8 mouse cellular contexts compared by ENCODE assay signal in the genomic region with DNA sequence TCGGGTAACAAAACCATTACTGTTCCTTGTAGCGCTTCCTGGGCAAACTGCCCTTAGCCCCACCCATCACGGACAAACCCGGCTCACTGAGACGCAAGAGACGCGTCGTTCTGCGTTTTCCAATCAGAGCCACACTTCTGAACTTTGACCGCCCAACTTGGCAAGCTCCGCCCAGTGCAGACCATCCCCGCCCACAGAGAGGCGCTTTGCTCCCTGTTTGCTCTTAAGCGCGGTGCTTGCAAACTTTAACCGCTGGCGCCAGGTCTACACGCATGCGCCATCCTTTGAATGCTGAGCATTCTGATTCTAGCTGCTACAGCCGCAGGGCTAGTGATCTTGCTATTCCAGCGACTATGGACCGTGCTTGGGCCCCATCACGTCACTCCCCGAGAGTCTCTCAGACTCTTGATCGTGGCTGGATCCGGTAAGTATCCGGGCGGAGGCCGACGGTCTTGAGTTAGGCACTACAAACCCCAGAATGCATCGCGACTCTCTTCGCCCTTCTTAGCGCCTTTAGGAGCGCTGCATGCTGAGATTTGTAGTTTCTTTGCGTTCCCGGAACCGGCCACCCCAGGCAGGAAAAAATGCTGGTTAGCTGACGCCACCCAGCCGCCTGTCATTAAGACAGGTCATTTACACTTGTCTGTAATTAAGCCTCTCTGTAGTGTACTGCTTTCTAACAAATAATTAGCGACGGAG. TPM values are rescaled to one million over a fixed set of nuclear protein-coding genes. Genes with fewer than 3 reads are reported as not detected.
DNase-seq lines count a peak whose midpoint lies in the region; ATAC-seq and TF ChIP-seq lines count a peak whose summit lies in the region.

A gene (plus strand): TSS at position 214 of the 699 bp plus-strand sequence.

- H3K4me2 ChIP-seq in lung, postnatal 0 days (replicated peaks; ENCODE audit: low read depth, low read length) = peak within 1 kb of the TSS; percentile 64

- H3K27me3 ChIP-seq in hindbrain, embryonic 10.5 days (ENCODE audit: insufficient read depth, poor library complexity, severe bottlenecking) = no peaks in the 10 kb centered on the region
- no peaks in the 10 kb centered on the region for H3K27me3 ChIP-seq in lung, postnatal 0 days (replicated peaks; ENCODE audit: insufficient read depth, low read length)

- H3K9me3 ChIP-seq in hindbrain, embryonic 10.5 days = no peaks in the 10 kb centered on the region
- H3K9me3 ChIP-seq in lung, postnatal 0 days (ENCODE audit: low read length) = no peaks in the 10 kb centered on the region

- no peaks in the 10 kb centered on the region for H3K36me3 ChIP-seq in hindbrain, embryonic 10.5 days
- no peaks in the 10 kb centered on the region for H3K36me3 ChIP-seq in lung, postnatal 0 days (ENCODE audit: insufficient read depth, low read length)

- TF ChIP-seq EP300 in lung, postnatal 0 days (IDR thresholded peaks at IDR 0.05) = no peak

- peak; percentile 96 for DNase-seq in MN1 (ENCODE audit: low spot score)
- peak; percentile 98 for DNase-seq in cerebellum, adult 9-10 months
- peak; percentile 95 for DNase-seq in hindbrain, embryonic 10.5 days (ENCODE audit: low spot score)
- DNase-seq in layer of hippocampus, adult 9-11 months = peak; percentile 99
- peak; percentile 99 for DNase-seq in lung, postnatal 0 days (ENCODE audit: low spot score)
- peak; percentile 91 for DNase-seq in ovary, postnatal 14 days (ENCODE audit: low spot score)
- DNase-seq in thymus, postnatal 14 days = peak; percentile 96

- peak within 1 kb of the TSS; percentile 55 for H3K9ac ChIP-seq in lung, postnatal 0 days (replicated peaks; ENCODE audit: low read depth)

- WGBS in hindbrain, embryonic 10.5 days = under 1% methylated on average over 42 of the region's 42 CpGs
- WGBS in lung, postnatal 0 days = under 1% methylated on average over 42 of the region's 42 CpGs

- peaks cover 19% of the 10 kb centered on the region for H3K4me1 ChIP-seq in hindbrain, embryonic 10.5 days (replicated peaks)
- H3K4me1 ChIP-seq in lung, postnatal 0 days (ENCODE audit: insufficient read depth, low read depth, low read length) = no peaks in the 10 kb centered on the region; the same call in 1 of the 2 replicates

- peak within 1 kb of the TSS; percentile 63 for H3K4me3 ChIP-seq in hindbrain, embryonic 10.5 days
- peak within 1 kb of the TSS; percentile 69 for H3K4me3 ChIP-seq in lung, postnatal 0 days (ENCODE audit: low read depth, low read length)

- peak; percentile 94 for ATAC-seq in frontal cortex, adult (ENCODE audit: low TSS enrichment)
- peak; percentile 98 for ATAC-seq in lung, postnatal 0 days

- peak within 1 kb of the TSS; percentile 94 for H3K27ac ChIP-seq in hindbrain, embryonic 10.5 days
- peak within 1 kb of the TSS; percentile 93 for H3K27ac ChIP-seq in lung, postnatal 0 days (ENCODE audit: low read length)

- peak; percentile 30 for TF ChIP-seq CTCF in lung, postnatal 0 days (IDR thresholded peaks at IDR 0.05)

RNA-seq across cellular contexts. Expression of the gene that starts here (rescaled TPM):
- 35.5 and 41.5 TPM in 2 replicates for polyA plus RNA-seq in hindbrain, embryonic 10.5 days (2016; fragmentation: Nextera tagmentation; extraction: Ambion mirVana)
- polyA plus RNA-seq in lung, postnatal 0 days (2015; fragmentation: Nextera tagmentation; extraction: Ambion mirVana) = 33.4 and 36.6 TPM in 2 replicates

Comparison
In these comparisons a context has a peak if more than half of its experiments do, and no peak if none do; other contexts are left out.
1. Peak in every context shown above with its lines: DNase-seq, ATAC-seq, H3K4me3 ChIP-seq and H3K27ac ChIP-seq.